Mouse (Mus musculus) frontal cortex, adult 2 months (tissue): ENCODE measurements around the gene Snrpd2. TPM values are rescaled to one million over a fixed set of nuclear protein-coding genes. Genes with fewer than 3 reads are reported as not detected.

ENCODE experiments used
- DNase-seq, 2 experiments: peaks; one replicate each; pipeline ENCODE4 v3.0.0; 2022; ENCODE audit warnings: low spot score in 1 of 2; ENCODE audit errors: extremely low spot score in 1 of 2
- polyA plus RNA-seq: library from polyadenylated mRNA; depleted of rRNA; stranded (reverse); fragments of >200 nt; gene quantifications from 2 replicates; pipeline ENCODE4 v1.2.3, GENCODE M21; 2012; rRNA removed

Snrpd2 gene
- polyA plus RNA-seq, 1 experiment = 83.9 TPM

GRCm38 (mm10) chr7:19175708-19176515 is 26.4 kb downstream of the Snrpd2 start, which contains the start of gene Eml2:
TSS of gene Eml2 (plus strand) at chr7:19176421.
- DNase-seq = peak; percentile 82 to 87

- peak in 1 of 2 experiments; percentile 80 for DNase-seq
Observed at GRCm38 (mm10) chr7:19176516-19176947, 27.0 kb downstream of the Snrpd2 start.

- no peak for DNase-seq
Observed at GRCm38 (mm10) chr7:19177216-19177615, 27.7 kb downstream of the Snrpd2 start.

- DNase-seq = peak in 1 of 2 experiments; percentile 61
Observed at GRCm38 (mm10) chr7:19178035-19178434, 28.5 kb downstream of the Snrpd2 start.

- peak; percentile 69 to 93 for DNase-seq
Observed at GRCm38 (mm10) chr7:19178443-19179092, 29.0 kb downstream of the Snrpd2 start.

GRCm38 (mm10) chr7:19179173-19179572 is 29.7 kb downstream of the Snrpd2 start:
- DNase-seq = peak in 1 of 2 experiments; percentile 77

GRCm38 (mm10) chr7:19179936-19180335 is 30.4 kb downstream of the Snrpd2 start:
- no peak for DNase-seq

- no peak for DNase-seq
Observed at GRCm38 (mm10) chr7:19180862-19181429, 31.4 kb downstream of the Snrpd2 start.

GRCm38 (mm10) chr7:19184250-19184649 is 34.7 kb downstream of the Snrpd2 start:
- no peak for DNase-seq

- DNase-seq = no peak
Observed at GRCm38 (mm10) chr7:19184758-19185157, 35.2 kb downstream of the Snrpd2 start.

- DNase-seq = no peak
Observed at GRCm38 (mm10) chr7:19194676-19195075, 45.2 kb downstream of the Snrpd2 start.

GRCm38 (mm10) chr7:19196676-19197075 is 47.2 kb downstream of the Snrpd2 start:
- DNase-seq = peak in 1 of 2 experiments; percentile 76

GRCm38 (mm10) chr7:19197985-19198384 is 48.5 kb downstream of the Snrpd2 start:
- peak in 1 of 2 experiments; percentile 57 for DNase-seq

- DNase-seq = no peak
Observed at GRCm38 (mm10) chr7:19201660-19202059, 52.1 kb downstream of the Snrpd2 start.

GRCm38 (mm10) chr7:19202065-19202850 is 52.7 kb downstream of the Snrpd2 start:
- DNase-seq = no peak

Other genes with a start within 250 kb of the Snrpd2 start
- gene Ccdc61, start 239.3 kb upstream of the Snrpd2 start, polyA plus RNA-seq = 11.7 and 15.4 TPM in 2 replicates
- 25.0 and 27.0 TPM in 2 replicates for gene Nova2, start 223.8 kb upstream of the Snrpd2 start, polyA plus RNA-seq
- 2.9 and 4.1 TPM in 2 replicates for gene Nanos2, start 162.3 kb upstream of the Snrpd2 start, polyA plus RNA-seq
- 39.9 and 46.2 TPM in 2 replicates for gene Mypop, start 158.5 kb upstream of the Snrpd2 start, polyA plus RNA-seq
- gene Irf2bp1, start 145.7 kb upstream of the Snrpd2 start, polyA plus RNA-seq = 29.0 and 30.5 TPM in 2 replicates
- not detected in 2 replicates for gene Foxa3, start 126.2 kb upstream of the Snrpd2 start, polyA plus RNA-seq
- gene Sympk, start 125.3 kb upstream of the Snrpd2 start, polyA plus RNA-seq = 118 and 120 TPM in 2 replicates
- gene Rsph6a, start 95.0 kb upstream of the Snrpd2 start, polyA plus RNA-seq = 0.14 and 0.17 TPM in 2 replicates
- gene Dmwd, start 73.5 kb upstream of the Snrpd2 start, polyA plus RNA-seq = 174 and 178 TPM in 2 replicates
- 50.3 and 59.6 TPM in 2 replicates for gene Dmpk, start 65.9 kb upstream of the Snrpd2 start, polyA plus RNA-seq
- 5.4 and 5.7 TPM in 2 replicates for gene Six5, start 55.1 kb upstream of the Snrpd2 start, polyA plus RNA-seq
- 1.1 and 1.4 TPM in 2 replicates for gene Gm4969, start 31.4 kb upstream of the Snrpd2 start, polyA plus RNA-seq
- gene Fbxo46, start 29.9 kb upstream of the Snrpd2 start, polyA plus RNA-seq = 8.4 and 9.0 TPM in 2 replicates
- 15.3 and 16.7 TPM in 2 replicates for gene Qpctl, start 431 bp upstream of the Snrpd2 start, polyA plus RNA-seq
- gene Gipr, start 16.4 kb downstream of the Snrpd2 start, polyA plus RNA-seq = 11.0 and 11.9 TPM in 2 replicates
- 134 and 136 TPM in 2 replicates for gene Eml2, start 26.7 kb downstream of the Snrpd2 start, polyA plus RNA-seq
- 7.4 and 7.7 TPM in 2 replicates for gene Gpr4, start 62.8 kb downstream of the Snrpd2 start, polyA plus RNA-seq
- 40.9 and 41.0 TPM in 2 replicates for gene Opa3, start 78.6 kb downstream of the Snrpd2 start, polyA plus RNA-seq
- gene Vasp, start 122.1 kb downstream of the Snrpd2 start, polyA plus RNA-seq = 22.2 and 24.9 TPM in 2 replicates
- 0.48 and 0.62 TPM in 2 replicates for gene Ppm1n, start 130.3 kb downstream of the Snrpd2 start, polyA plus RNA-seq
- gene Rtn2, start 132.9 kb downstream of the Snrpd2 start, polyA plus RNA-seq = 128 and 135 TPM in 2 replicates
- gene Fosb, start 160.3 kb downstream of the Snrpd2 start, polyA plus RNA-seq = 6.3 and 22.4 TPM in 2 replicates
- gene Ercc1, start 195.1 kb downstream of the Snrpd2 start, polyA plus RNA-seq = 49.9 and 53.6 TPM in 2 replicates
- gene Cd3eap, start 209.8 kb downstream of the Snrpd2 start, polyA plus RNA-seq = 12.7 and 15.2 TPM in 2 replicates
- gene Ppp1r13l, start 210.0 kb downstream of the Snrpd2 start, polyA plus RNA-seq = 5.3 and 5.5 TPM in 2 replicates
- gene Ercc2, start 232.3 kb downstream of the Snrpd2 start, polyA plus RNA-seq = 41.5 and 47.0 TPM in 2 replicates